Mouse (Mus musculus) embryonic fibroblast, embryonic 13.5 days (primary cell): Measurements from ENCODE around the gene Cyp2t4.

ENCODE experiments used
- CTCF ChIP-seq: IDR thresholded peaks from 2 replicates; pipeline ENCODE4 v1.5.1; 2011; ENCODE audit warnings: mild to moderate bottlenecking, control low read depth, low read length, moderate library complexity, borderline replicate concordance; ENCODE audit not compliant: insufficient read depth
- POLR2A ChIP-seq: IDR thresholded peaks from 2 replicates; pipeline ENCODE4 v1.6.1; 2011; ENCODE audit warnings: low read depth, mild to moderate bottlenecking, control low read depth, low read length, moderate library complexity

DNA sequence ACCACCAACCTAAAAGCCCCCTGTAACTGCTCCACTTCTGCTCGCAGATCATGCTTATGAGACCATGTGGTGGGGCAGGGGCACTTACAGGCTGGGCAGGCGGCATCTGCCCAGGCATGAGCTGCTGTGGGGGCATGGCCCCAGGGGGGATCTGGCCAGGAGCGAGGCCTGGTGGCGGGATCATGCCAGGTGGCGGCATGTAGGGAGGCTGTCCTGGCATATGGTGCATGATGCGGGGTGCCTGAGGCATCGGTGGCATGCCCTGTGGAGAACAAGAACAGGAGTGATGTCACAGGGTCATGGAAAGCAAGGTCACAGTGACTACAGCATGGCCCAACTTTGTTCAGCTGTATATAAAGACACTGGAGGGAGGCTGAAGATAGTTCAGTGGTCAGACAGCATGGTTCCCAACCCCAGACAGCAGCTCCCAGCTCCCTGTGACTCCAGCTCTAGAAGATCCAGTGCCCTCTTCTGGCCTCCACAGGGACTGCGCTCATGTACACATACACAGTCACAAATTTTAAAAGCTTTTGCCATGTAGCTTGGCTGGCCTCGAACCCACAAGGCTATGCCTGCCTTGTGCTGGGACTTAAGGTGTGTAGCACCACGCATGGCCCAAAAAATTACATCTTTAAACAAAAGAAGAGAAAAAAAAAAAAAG is 35.9 kb downstream of the Cyp2t4 start:
- TF ChIP-seq POLR2A, result no peak
- no peak for TF ChIP-seq CTCF
